Mouse (Mus musculus) neural tube, embryonic 15.5 days (tissue): ENCODE data around the gene Igfals. TPM values are rescaled to one million over a fixed set of nuclear protein-coding genes. Genes with fewer than 3 reads are reported as not detected.

ENCODE experiments used
- ATAC-seq: fragments of 200-750 bp; cut with Nextera tagmentation; 2 replicates; pipeline ENCODE4 v1.8.0; 2017; ENCODE audit warnings: mild to moderate bottlenecking, moderate TSS enrichment, moderate library complexity; ENCODE audit not compliant: low FRiP score
- H3K27ac ChIP-seq: fragments of 300-500 bp; sonication (generic); replicated peaks from 2 replicates; pipeline ENCODE4 v1.5.1; 2015; ENCODE audit warnings: mild to moderate bottlenecking, inconsistent platforms
- H3K27me3 ChIP-seq: fragments of 300-500 bp; sonication (generic); replicated peaks from 2 replicates; pipeline ENCODE4 v1.6.1; 2015; ENCODE audit warnings: inconsistent platforms
- H3K36me3 ChIP-seq: fragments of 300-500 bp; sonication (generic); 2 replicates; pipeline ENCODE4 v1.6.1; 2015; ENCODE audit warnings: inconsistent platforms
- H3K4me1 ChIP-seq: fragments of 300-500 bp; sonication (generic); 2 replicates; pipeline ENCODE4 v1.6.1; 2015; ENCODE audit warnings: inconsistent platforms
- H3K4me2 ChIP-seq: fragments of 300-500 bp; sonication (generic); 2 replicates; pipeline ENCODE4 v1.6.1; 2015; ENCODE audit warnings: inconsistent platforms, mild to moderate bottlenecking, moderate library complexity
- H3K4me3 ChIP-seq: fragments of 300-500 bp; sonication (generic); replicated peaks from 2 replicates; pipeline ENCODE4 v1.5.1; 2015; ENCODE audit warnings: mild to moderate bottlenecking, inconsistent platforms
- H3K9ac ChIP-seq: fragments of 300-500 bp; sonication (generic); replicated peaks from 2 replicates; pipeline ENCODE4 v1.6.1; 2015; ENCODE audit warnings: mild to moderate bottlenecking, inconsistent platforms
- H3K9me3 ChIP-seq: fragments of 300-500 bp; sonication (generic); replicated peaks from 2 replicates; pipeline ENCODE4 v1.6.1; 2016; ENCODE audit warnings: inconsistent platforms
- whole genome bisulfite sequencing: fragments of 180-500 bp; shearing (Covaris S2); methylation state at CpG from one replicate; pipeline ENCODE4 v1.1.7; 2015; ENCODE audit warnings: mixed read lengths; 5-methylcytosine and 5-hydroxymethylcytosine counted together
- polyA plus RNA-seq: library from polyadenylated mRNA; unstranded; fragments of >200 nt; fragmentation: Nextera tagmentation; extraction: Ambion mirVana; gene quantifications from 2 replicates; pipeline ENCODE4 v1.2.1, GENCODE M21; 2015

The Igfals gene
- polyA plus RNA-seq, 1 experiment from 2014 or later: 0.06 TPM

GRCm38 (mm10) chr17:24896241-24896992 is 30.6 kb downstream of the Igfals start, which contains the start of gene Nme3:
Gene Nme3, plus strand, starts transcription at chr17:24896500.
- WGBS: 1% methylated on average over 50 of the region's 50 CpGs
- peaks cover 52% of the 10 kb centered on the region for H3K4me1 ChIP-seq
- peak; percentile 72 for ATAC-seq

DNA sequence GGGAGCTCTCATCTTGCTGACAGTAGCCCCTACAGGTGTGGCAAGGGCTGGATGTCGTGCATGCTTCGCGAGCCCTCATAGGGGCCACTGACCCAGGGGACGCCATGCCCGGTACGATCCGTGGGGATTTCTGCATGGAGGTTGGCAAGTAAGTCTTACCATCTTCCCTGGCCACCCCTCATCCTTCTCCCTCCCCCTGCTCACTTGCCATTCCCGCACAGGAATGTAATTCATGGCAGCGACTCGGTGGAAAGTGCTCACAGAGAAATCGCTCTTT is 31.1 kb downstream of the Igfals start:
- Histone ChIP-seq H3K4me1 (peaks cover 51% of the 10 kb centered on the region), H3K9ac (peak overlapping the region; percentile 93), H3K27me3 (no peaks in the 10 kb centered on the region), H3K9me3 (no peaks in the 10 kb centered on the region), H3K4me3 (peak overlapping the region; percentile 87), H3K27ac (peak overlapping the region; percentile 88), H3K36me3 (peaks cover 64% of the 10 kb centered on the region), H3K4me2 (peak overlapping the region; percentile 99)
- peak; percentile 9; the same call in 1 of the 2 replicates for ATAC-seq
- 23% methylated on average over 11 of the region's 11 CpGs for WGBS

More at GRCm38 (mm10) chr17:24896241-24896992, 30.6 kb downstream of the Igfals start, which contains the start of gene Nme3:
- Histone ChIP-seq H3K27me3 (no peaks in the 10 kb centered on the region), H3K9ac (peak within 1 kb of the TSS; percentile 93), H3K27ac (peak within 1 kb of the TSS; percentile 88), H3K36me3 (peaks cover 63% of the 10 kb centered on the region), H3K9me3 (no peaks in the 10 kb centered on the region), H3K4me2 (peak within 1 kb of the TSS; percentile 99), H3K4me3 (peak within 1 kb of the TSS; percentile 87)

GRCm38 (mm10) chr17:24897600-24897999 is 31.8 kb downstream of the Igfals start:
- Histone ChIP-seq H3K27me3 (no peaks in the 10 kb centered on the region), H3K9me3 (no peaks in the 10 kb centered on the region), H3K4me2 (peak overlapping the region; percentile 99), H3K4me1 (peaks cover 51% of the 10 kb centered on the region), H3K27ac (no peak overlapping the region), H3K9ac (peak overlapping the region; percentile 93), H3K4me3 (peak overlapping the region; percentile 87), H3K36me3 (peaks cover 64% of the 10 kb centered on the region)
- WGBS: 76% methylated on average over 4 of the region's 4 CpGs
- ATAC-seq: no peak

DNA sequence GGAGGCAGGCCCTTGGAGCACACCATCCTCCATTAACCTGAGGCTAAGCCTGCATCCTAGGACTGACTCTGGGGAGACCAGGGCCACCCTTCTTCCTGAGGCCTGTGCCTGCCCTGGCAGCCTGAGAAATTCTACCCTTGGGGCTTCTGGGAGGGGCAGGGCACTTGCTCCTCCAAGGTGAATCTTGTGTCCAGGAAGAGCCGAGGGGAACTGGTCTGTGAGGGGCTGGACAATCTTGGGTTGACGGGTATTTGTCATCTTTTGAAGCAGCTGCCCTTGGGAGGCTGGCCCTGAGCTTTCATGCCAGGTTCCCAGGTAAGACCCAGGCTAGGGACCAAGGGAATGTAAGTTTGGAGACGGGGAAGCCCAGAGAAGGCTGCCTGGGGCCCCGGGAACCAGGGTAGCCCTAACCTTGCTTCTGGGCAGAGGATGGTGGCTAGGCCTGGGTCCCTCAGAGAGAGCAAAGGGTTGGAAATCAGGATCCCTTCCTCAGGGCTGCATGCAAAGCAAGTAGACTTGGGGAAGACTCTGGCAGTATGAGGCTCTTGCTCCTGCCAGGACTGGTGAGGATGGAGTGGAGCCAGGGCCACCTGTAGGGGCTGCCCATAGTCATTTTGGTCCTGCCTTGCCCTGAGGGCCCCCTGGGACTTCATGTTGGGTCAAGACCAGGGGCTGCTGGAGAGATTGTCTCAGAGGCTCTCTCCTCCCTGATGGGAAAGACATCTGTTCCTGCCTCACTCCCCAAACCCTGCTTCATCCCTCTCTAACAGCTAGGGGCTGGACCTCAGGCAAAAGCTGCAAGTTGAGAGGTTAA is 32.5 kb downstream of the Igfals start:
- Histone ChIP-seq H3K4me1 (peaks cover 46% of the 10 kb centered on the region), H3K9ac (0 out of 2 replicates have a peak overlapping the region, but pooled peaks have one; percentile 93), H3K27me3 (no peaks in the 10 kb centered on the region), H3K27ac (no peak overlapping the region), H3K4me2 (peak overlapping the region; percentile 99), H3K4me3 (peak overlapping the region; percentile 87; the same call in 1 of the 2 replicates), H3K9me3 (no peaks in the 10 kb centered on the region), H3K36me3 (peaks cover 64% of the 10 kb centered on the region)
- no peak for ATAC-seq
- WGBS: 91% methylated on average over 4 of the region's 4 CpGs

DNA sequence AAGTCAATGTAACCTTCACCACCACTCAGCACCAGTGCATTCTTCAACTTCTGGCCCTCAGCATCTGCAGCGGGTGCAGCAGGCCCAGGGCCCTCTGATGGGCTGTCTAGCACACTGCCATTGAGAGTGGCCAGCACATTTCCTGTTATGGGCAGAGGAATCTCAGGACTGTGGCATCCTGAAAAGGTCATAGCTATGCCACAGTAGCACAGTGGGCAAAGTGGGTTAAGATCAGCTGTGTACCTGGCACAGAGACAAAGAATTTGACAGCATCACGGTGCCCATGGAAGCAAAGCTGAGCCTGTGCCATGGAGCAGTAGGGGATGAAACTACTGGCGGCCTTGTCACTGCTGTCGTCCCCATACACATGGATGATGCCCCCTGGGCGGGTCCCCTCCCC is 33.4 kb downstream of the Igfals start:
- no peaks in the 10 kb centered on the region for H3K9me3 ChIP-seq
- no peak for ATAC-seq
- H3K36me3 ChIP-seq: peaks cover 70% of the 10 kb centered on the region

DNA sequence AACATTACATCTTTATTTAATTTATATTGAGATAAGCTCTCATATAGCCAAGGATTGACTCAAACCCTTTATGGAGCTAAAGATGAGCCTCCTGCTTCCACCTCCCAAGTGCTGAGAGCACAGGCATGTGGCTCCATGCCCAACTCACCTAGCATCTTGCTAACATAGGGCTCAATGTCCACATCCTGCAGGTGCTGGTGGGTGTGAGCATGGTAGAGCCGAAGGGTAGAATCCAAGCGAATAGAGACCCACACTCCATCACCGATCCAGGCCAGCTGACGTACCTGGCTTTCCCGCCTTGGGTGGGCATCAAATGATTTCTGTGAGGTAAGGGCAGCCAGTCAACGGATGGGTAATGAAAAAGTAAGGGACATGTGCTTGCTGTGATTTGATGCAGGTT is 34.2 kb downstream of the Igfals start:
- Histone ChIP-seq H3K27ac (no peak overlapping the region), H3K36me3 (peaks cover 78% of the 10 kb centered on the region), H3K9me3 (no peaks in the 10 kb centered on the region), H3K27me3 (no peaks in the 10 kb centered on the region), H3K4me3 (no peak overlapping the region), H3K4me1 (peaks cover 34% of the 10 kb centered on the region), H3K4me2 (no peak overlapping the region), H3K9ac (no peak overlapping the region)
- ATAC-seq: no peak
- 98% methylated on average over 6 of the region's 6 CpGs for WGBS

More for the DNA sequence above, 33.4 kb downstream of the Igfals start:
- H3K4me2 ChIP-seq: no peak overlapping the region
- H3K4me3 ChIP-seq: no peak overlapping the region
- H3K9ac ChIP-seq: no peak overlapping the region
- WGBS: 81% methylated on average over 5 of the region's 5 CpGs
- H3K4me1 ChIP-seq: peaks cover 37% of the 10 kb centered on the region
- H3K27me3 ChIP-seq: no peaks in the 10 kb centered on the region
- no peak overlapping the region for H3K27ac ChIP-seq

GRCm38 (mm10) chr17:24902124-24902523 is 36.3 kb downstream of the Igfals start:
- H3K27me3 ChIP-seq: no peaks in the 10 kb centered on the region
- H3K9ac ChIP-seq: no peak overlapping the region
- peaks cover 16% of the 10 kb centered on the region for H3K4me1 ChIP-seq
- ATAC-seq: no peak
- 92% methylated on average over 5 of the region's 5 CpGs for WGBS
- no peak overlapping the region for H3K27ac ChIP-seq
- no peak overlapping the region for H3K4me3 ChIP-seq
- H3K9me3 ChIP-seq: no peaks in the 10 kb centered on the region
- H3K4me2 ChIP-seq: no peak overlapping the region
- peaks cover 99% of the 10 kb centered on the region for H3K36me3 ChIP-seq

- Histone ChIP-seq H3K27ac (no peak overlapping the region), H3K4me3 (no peak overlapping the region), H3K36me3 (peaks cover 100% of the 10 kb centered on the region), H3K4me1 (peaks cover 9% of the 10 kb centered on the region), H3K9me3 (no peaks in the 10 kb centered on the region), H3K27me3 (no peaks in the 10 kb centered on the region), H3K9ac (no peak overlapping the region), H3K4me2 (no peak overlapping the region)
- 70% methylated on average over 9 of the region's 9 CpGs for WGBS
- no peak for ATAC-seq
Observed at GRCm38 (mm10) chr17:24902671-24903474, 37.1 kb downstream of the Igfals start.

GRCm38 (mm10) chr17:24903767-24904166 is 38.0 kb downstream of the Igfals start:
- H3K4me2 ChIP-seq: no peak overlapping the region
- H3K27ac ChIP-seq: no peak overlapping the region
- no peak overlapping the region for H3K4me3 ChIP-seq
- H3K9ac ChIP-seq: no peak overlapping the region
- WGBS: 97% methylated on average over 9 of the region's 9 CpGs
- H3K27me3 ChIP-seq: no peaks in the 10 kb centered on the region
- no peak for ATAC-seq
- no peaks in the 10 kb centered on the region for H3K4me1 ChIP-seq
- peaks cover 100% of the 10 kb centered on the region for H3K36me3 ChIP-seq
- H3K9me3 ChIP-seq: no peaks in the 10 kb centered on the region

- WGBS: 97% methylated on average over 2 of the region's 2 CpGs
- no peak for ATAC-seq
Observed at GRCm38 (mm10) chr17:24907591-24907990, 41.8 kb downstream of the Igfals start.

GRCm38 (mm10) chr17:24913984-24914383 is 48.2 kb downstream of the Igfals start:
- no peaks in the 10 kb centered on the region for H3K4me1 ChIP-seq
- H3K9ac ChIP-seq: no peak overlapping the region
- H3K9me3 ChIP-seq: no peaks in the 10 kb centered on the region
- no peak overlapping the region for H3K27ac ChIP-seq
- ATAC-seq: no peak
- no peak overlapping the region for H3K4me3 ChIP-seq
- H3K27me3 ChIP-seq: no peaks in the 10 kb centered on the region
- H3K36me3 ChIP-seq: peaks cover 96% of the 10 kb centered on the region
- no peak overlapping the region for H3K4me2 ChIP-seq

More at GRCm38 (mm10) chr17:24907591-24907990, 41.8 kb downstream of the Igfals start:
- Histone ChIP-seq H3K27ac (no peak overlapping the region), H3K9ac (no peak overlapping the region), H3K4me3 (no peak overlapping the region), H3K9me3 (no peaks in the 10 kb centered on the region), H3K36me3 (peaks cover 98% of the 10 kb centered on the region), H3K27me3 (no peaks in the 10 kb centered on the region), H3K4me1 (no peaks in the 10 kb centered on the region), H3K4me2 (no peak overlapping the region)
